Mouse (Mus musculus) gastrocnemius, postnatal 36 days (tissue): ENCODE measurements at regions not wholly inside any gene's neighbourhood (a gene's known extent, or its start where the extent isn't known, plus 50 kb on each side); places are given as distances from the start of the nearest gene placed in this dataset.

ENCODE experiments used
- DNase-seq, 2 experiments: peaks; one replicate each; pipeline ENCODE4 v3.0.0; 2022
- intact Hi-C: fragments of 180-260 bp; cut with DNase I; formaldehyde crosslinking; loops from one replicate; pipeline ENCODE4 v1.15.1; 2025

DNA sequence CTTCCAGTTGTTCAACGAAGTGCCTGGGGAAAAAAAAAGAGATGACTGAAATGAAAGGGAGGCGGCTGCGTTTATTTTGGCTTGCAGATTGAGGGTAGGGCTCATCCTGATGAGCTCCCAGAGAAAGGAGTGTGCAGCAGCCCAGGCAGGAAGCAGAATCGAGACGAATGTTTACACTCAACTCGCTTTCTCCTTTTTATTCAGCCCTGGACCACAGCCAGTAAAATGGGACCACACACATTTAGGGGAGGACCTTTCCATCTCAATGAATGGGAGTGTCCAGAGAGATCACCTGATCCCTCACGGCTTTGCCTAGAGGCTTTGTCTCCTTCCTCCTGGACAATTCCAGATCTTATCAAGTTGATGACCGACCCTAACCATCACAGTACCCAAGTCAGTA lies 198.8 kb upstream of the Srrm4 start:
- DNase-seq, result no peak
- intact Hi-C loops, result no loop called here

DNA sequence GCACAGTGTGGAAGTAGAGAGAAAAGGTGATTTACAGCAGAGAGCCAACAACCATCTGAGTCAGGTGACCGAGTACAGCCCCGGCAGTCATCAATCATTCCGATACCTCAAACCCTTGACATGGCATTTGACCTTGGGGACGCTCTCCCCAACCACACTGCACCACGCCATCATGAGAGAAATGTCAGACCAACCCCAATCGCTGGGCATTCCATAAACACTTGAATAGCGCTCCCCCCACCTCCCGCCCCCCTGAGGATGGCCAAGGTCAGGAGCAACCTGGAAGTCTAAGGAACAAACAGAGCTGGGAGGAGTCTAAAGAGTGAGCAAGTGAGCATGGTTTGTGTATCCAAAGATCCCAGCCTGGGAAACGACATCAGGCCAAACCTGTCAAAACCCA lies 198.2 kb upstream of the Srrm4 start:
- no peak for DNase-seq
- intact Hi-C loops, result no loop called here

DNA sequence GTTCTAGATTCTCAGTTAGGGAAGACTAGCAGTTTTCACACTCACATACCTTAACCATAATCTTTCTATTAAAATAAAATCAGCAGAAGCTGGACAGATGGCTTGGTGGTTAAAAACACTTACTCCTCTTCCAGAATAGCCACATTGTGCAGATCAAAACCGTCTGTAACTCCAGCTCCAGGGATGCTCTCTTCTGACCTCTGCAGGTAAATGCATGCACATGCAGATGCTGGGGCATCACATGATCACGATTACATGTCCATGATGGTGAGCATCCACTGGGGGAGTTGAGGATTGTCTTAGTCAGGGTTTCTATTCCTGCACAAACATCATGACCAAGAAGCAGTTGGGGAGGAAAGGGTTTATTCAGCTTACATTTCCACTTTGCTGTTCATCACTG lies 184.8 kb upstream of the Srrm4 start:
- no peak for DNase-seq
- intact Hi-C loops, result no loop called here

DNA sequence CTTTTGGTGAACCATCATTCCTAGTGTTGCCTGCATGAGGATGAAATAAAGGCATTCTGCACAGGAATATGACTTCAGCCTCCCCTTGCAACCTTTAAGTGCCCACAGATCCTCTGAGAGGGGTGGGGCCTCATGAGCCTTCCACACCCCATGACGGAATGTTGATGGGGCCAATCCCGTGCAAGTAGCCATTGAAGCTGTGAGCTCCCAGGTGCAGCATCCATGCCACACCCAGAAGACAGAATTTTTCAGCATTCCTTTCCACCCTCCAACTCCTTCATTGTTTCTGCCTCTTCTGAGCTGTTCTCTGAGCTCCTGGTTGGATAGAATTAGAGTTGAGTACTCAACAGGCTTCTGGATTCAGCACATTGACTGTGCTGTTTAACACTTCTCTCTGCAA lies 174.6 kb upstream of the Srrm4 start:
- DNase-seq, result no peak
- intact Hi-C loops, result no loop called here

DNA sequence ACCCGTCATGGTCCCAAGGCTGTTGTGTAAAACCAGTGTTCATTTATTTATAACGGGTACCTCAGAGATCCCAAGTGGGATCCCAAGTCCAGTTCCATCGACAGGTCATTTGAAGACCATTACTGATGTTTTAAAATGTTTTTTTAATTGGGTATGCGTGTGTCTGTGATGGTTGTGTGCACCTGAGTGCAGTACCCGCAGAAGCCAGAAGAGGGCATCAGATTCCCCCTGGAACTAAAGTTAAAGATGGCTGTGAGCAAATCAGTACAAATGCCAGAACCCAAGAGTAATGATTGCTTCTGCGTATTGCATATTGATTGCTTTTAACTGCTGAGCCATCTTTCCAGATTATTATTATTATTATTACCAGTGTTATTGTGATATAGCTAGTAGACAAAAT lies 169.7 kb upstream of the Srrm4 start:
- no peak for DNase-seq
- intact Hi-C loops, result no loop called here

DNA sequence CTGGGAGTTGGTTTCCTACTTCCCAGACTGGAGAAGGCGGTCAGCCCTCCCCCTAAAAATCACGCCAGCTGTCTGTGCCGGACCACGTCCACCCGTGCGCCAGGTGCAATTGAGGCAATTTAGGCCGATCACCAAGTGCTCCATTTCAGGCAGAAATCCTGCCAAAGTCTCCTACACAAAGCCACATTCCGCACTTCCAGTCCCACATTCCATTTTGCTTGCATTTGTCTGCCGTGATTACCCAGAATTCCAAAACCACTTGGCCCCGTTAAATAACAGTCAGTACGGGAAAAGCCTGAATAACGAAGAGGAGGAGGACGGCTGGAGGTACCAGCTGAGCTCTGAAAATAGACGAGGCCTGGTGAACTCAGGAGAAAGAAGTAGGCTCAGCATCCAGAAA lies 167.1 kb upstream of the Srrm4 start:
- no peak for DNase-seq
- intact Hi-C loops, result no loop called here

DNA sequence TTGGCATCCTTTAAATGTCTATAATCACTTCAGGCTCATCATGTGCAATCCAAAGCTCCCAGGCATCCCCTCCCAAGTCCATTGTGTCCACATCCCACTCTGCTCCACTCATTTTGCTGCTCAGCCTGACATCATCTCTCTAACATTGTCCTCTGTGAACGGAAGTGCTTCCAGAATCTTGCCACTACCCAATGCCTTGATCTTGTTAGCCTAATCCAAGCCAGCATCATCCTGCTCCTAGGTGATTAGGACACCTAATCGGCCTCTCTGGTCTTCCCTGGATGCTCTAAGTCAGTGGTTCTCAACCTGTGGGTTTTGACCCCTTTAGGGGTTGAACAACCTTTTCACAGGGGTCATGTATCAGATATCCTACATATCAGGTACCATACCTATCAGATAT lies 161.3 kb upstream of the Srrm4 start:
- intact Hi-C loops, result no loop called here

DNA sequence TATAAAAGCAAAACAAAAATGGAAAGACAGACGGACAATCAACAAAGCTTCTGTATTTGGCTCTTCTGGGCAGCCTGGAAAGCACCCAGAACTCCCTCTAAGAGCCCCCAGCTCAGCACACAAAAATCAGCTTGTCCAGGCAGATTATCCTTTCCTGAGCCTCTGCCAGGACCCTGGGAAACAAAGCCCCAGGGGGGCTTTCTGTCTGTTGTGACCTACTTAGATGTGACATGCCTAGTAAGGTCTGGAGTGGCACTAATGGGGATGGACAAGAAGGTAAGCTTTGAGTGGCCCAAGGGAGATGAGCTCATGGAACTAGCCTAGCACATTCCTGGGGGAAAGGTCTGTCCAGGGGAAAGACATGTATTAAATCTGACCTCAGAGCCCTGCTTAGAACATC lies 160.5 kb upstream of the Srrm4 start:
- intact Hi-C loops, result no loop called here
- no peak for DNase-seq

More for the DNA sequence above, 161.3 kb upstream of the Srrm4 start:
- no peak for DNase-seq

DNA sequence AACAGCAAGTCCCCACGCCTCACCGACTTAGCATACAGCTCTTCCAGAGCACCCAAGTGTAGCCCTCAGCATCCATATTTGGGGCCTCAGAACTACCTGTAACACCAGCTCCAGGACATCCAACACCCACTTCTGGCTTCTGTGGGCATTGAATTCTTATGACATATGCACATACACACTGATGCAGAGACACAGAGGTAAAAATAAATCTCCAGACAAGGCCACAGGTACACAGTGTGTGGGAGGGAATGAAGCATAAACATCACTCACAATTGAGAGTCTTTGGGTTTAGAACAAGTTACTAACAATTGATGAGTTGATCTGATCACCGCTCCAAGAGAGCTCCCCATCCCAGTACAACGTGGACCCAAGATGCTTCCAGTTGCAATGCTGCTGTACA lies 154.2 kb upstream of the Srrm4 start:
- no peak for DNase-seq
- intact Hi-C loops, result no loop called here

DNA sequence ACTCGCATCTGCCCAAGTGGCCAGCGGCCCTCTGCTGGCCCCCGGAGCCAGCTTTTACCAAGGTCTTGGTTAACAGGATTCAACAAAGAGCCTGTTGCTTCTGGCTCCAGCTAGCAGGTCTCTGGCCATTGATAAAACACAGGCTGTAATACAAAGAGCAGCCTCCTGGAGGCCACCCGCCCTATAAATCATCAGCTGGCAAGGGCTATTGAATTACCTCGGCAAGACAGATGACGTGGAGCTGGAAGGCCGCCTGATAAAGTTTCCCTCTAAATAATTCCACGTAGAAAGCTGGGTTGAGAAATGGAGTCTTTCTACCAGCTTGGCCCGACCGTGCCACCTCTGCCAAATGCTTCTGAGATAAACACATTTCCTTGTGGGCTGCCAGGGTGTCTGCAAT lies 152.8 kb upstream of the Srrm4 start:
- intact Hi-C loops, result no loop called here

DNA sequence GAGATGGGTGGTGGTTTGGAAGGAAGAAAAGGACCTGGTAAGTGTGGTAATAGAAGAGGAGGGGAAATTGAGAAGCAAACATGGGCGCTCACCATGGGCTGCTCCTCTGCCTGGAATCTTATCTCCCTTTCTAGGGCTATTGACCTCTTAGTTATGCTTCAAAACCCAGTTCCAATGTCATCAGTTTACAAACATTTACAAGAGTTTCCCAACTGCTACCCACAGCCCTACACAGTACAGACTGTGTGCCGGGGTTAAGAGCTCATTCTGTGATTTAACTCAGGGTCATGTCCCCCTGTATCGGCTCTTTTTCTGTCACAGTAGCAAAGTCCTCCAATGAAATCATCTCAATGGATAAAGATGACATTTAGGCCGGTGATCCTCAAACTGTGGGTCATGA lies 144.0 kb upstream of the Srrm4 start:
- intact Hi-C loops, result no loop called here
- DNase-seq, result no peak

More for the DNA sequence above, 152.8 kb upstream of the Srrm4 start:
- DNase-seq, result no peak

DNA sequence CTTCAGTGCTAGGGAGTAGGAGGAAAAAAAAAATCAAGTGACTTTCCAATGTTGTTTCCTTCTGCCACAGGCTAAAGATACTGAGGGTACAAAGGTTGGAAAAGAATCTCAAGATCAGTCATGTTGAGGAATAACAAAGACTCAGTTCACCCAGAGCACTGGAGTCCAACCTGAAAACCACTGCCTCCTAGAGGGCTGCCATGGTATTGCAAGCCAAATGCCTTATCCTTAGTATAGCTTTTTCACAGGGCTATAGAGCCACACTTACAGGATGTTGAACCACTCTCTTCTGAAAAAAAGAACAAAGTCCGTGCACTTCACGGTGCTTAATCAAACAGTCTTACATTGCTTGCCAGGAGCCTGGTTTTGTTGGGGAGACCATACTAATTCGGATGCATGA lies 139.9 kb upstream of the Srrm4 start:
- intact Hi-C loops, result no loop called here
- no peak for DNase-seq

DNA sequence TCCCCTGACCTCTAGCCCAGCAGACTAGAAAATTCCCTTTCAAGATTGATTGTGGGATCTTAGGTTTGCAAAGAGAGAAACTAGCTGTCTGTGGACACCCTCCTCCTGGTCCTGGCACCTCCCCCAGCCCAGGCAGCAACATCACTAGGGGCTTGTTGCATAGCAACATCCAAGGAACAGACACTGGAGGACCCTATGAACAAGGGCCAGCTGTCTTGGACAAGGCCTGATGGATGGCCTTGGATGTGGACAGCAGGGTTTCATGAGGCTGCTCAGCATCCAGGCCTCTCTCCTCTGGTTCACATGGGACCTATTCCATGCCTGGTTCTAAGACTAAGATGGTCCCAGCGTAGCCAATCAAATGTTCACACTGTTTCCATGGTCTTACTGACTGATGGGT lies 127.6 kb upstream of the Srrm4 start:
- intact Hi-C loops, result no loop called here

DNA sequence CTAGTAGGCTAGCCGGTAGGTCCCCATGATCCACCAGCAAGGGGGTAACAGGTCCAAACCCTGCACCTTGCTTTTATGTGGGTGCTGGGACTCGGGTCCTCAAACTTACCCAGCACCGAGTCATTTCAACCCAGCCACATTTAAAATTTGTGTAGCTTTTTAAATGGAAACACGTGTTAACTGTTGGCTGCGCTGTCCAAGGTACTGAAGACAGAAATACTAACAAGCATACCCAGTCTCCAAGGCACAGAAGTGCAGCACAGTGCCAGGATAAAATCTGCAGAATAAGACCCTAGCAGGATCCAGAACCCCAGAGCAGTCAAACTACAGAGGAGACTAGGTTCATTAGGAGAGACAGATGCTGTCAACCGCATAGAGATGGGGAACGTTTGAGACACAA lies 122.6 kb upstream of the Srrm4 start:
- DNase-seq, result no peak

More for the DNA sequence above, 127.6 kb upstream of the Srrm4 start:
- DNase-seq, result no peak

DNA sequence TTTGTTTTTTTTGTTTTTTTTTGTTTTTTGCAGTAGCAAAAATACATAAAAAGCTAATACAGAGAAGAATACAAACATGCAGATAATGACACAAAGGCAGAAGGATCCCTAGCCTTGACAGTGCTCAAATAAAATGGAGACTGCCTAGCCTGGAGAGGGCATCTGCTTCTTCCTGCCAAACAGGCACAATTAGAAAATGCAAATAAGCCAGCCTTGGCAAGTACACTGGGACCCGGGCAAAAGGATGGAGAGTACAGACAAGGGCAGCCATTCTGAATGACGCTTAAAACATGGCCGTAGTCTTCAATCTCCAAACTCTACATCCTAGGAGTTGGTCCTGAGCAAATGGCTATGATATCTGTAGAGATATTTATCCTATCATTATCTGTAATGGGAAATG lies 120.4 kb upstream of the Srrm4 start:
- intact Hi-C loops, result no loop called here
- DNase-seq, result no peak

More for the DNA sequence above, 122.6 kb upstream of the Srrm4 start:
- intact Hi-C loops, result no loop called here

DNA sequence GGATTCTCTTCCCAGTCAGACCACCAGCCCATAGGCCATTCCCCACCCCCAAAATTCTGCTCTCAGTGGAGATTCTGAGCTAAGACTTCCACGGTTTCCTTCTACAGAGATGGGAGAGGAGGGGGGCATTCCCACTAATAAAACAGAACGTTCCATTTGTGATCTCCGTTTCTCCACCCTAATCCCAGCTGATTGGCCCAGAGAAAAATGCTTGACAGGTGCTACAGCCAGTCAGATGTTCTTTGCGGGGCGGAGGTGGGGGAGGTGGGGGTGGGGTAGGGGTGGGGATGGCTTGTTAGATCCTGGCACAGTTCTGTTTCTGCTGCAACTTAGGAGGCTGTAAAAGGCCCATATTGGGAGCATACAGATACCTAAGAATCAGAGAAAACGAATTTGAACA lies 116.9 kb upstream of the Srrm4 start:
- intact Hi-C loops, result no loop called here
- no peak for DNase-seq

DNA sequence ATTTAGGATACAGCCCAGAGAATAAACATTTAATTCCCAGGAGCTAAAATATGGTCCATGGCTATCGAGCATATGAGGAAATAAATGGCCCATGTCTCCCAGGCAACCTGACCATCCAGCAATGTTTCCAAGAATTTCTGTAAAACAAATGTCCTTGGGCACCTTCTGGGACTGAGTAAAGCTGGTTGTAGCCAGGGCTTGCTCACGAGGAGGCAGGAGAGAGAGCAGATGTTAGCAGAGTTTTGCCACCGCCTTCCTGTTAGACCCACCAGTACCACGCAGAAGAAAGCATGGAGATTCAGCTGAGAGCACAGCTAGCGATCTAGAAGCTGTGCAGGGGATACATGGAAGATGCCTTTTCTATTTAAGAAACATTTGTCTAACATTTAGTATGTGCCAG lies 70.8 kb upstream of the Srrm4 start:
- no peak for DNase-seq
- intact Hi-C loops, result no loop called here

DNA sequence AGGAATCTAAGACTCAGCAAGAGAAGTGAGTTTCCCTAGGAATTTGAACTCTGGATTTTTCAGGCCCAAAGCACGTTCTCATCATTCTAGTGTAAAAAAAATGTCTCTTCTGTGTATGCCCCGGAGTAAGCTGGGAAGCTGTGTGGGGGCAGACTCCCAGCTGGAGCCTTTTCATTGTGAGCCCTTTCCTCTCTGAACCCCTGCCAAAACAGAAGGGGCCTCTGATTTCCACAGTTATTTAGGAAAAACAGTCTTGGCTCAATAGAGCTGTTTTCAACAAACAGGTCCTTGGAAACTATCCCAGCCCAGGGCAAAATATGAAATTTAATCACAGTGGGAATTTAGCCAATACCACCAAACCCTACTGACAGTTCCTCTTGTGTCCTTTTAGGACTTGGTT lies 70.2 kb upstream of the Srrm4 start:
- intact Hi-C loops, result no loop called here
- DNase-seq, result no peak

DNA sequence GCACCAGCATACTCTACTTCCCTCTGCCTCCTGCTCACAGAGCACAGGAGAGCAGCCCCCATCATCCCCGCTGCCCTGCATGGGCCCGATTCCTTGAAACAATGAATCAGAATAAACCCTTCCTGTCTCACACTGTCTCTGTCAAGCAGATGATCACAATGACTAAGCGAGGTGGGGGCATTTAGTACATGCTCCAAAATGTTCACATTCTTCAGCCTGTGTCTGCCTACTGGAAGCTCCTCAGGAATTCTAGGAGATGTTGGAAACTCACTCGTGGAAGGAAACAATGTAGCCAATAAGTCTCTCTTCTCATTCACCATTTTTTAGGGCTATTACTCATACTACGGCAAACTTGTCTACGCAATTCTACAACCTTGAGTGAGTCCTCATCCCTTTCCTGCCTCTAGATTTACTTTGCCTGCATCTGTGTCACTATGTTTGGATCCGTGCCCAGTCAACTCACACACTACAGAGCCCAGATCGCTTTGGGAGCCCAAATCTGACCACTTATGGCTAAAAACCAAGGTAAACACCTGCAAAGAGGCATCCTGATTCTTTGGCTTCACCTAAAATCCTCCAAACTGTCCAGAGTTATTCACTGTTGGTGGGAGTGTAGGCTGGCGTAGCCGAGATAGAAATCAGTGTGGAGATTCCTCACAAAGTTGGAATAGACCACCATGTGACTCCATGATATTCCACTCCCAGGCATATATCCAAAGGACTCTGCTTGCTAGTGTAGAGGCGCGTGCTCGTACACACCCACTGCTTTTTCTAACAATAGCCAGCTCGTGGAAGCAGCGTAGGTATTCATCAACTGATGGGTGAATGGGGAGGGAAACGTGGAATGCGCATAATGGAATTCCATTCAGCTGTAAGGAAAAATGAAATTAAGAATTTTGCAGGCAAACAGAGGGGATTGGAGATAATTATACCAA lies 63.1 kb upstream of the Srrm4 start:
- intact Hi-C loops, result no loop called here
- no peak for DNase-seq
